Mouse (Mus musculus) retina, postnatal 7 days (tissue): ENCODE measurements at regions not wholly inside any gene's neighbourhood (a gene's known extent, or its start where the extent isn't known, plus 50 kb on each side); places are given as distances from the start of the nearest gene placed in this dataset.

Source experiments
- DNase-seq: peaks from one replicate; pipeline ENCODE4 v3.0.0-alpha.2; 2012; ENCODE audit warnings: low read depth, low spot score

GRCm38 (mm10) chr8:79828763-79829542 is 117.3 kb downstream of the Anapc10 start:
- peak; percentile 51 for DNase-seq

- DNase-seq, result no peak
These were observed 117.9 kb downstream of the Anapc10 start for GRCm38 (mm10) chr8:79829543-79829890.

GRCm38 (mm10) chr8:79829941-79830633 is 118.5 kb downstream of the Anapc10 start:
- no peak for DNase-seq

GRCm38 (mm10) chr8:79838961-79839360 is 127.3 kb downstream of the Anapc10 start:
- DNase-seq, result no peak

- DNase-seq, result no peak
These were observed 138.4 kb downstream of the Anapc10 start for GRCm38 (mm10) chr8:79849982-79850514.

- no peak for DNase-seq
These were observed 138.9 kb downstream of the Anapc10 start for GRCm38 (mm10) chr8:79850519-79850918.

GRCm38 (mm10) chr8:79872416-79873077 is 160.9 kb downstream of the Anapc10 start:
- no peak for DNase-seq

GRCm38 (mm10) chr8:79907971-79908370 is 149.8 kb downstream of the Hhip start:
- DNase-seq, result no peak
